Mouse (Mus musculus): ENCODE measurements around the gene Gm49388. TPM values are rescaled to one million over a fixed set of nuclear protein-coding genes. Genes with fewer than 3 reads are reported as not detected.

The Gm49388 gene
- polyA plus RNA-seq, 1 experiment = not detected

DNA sequence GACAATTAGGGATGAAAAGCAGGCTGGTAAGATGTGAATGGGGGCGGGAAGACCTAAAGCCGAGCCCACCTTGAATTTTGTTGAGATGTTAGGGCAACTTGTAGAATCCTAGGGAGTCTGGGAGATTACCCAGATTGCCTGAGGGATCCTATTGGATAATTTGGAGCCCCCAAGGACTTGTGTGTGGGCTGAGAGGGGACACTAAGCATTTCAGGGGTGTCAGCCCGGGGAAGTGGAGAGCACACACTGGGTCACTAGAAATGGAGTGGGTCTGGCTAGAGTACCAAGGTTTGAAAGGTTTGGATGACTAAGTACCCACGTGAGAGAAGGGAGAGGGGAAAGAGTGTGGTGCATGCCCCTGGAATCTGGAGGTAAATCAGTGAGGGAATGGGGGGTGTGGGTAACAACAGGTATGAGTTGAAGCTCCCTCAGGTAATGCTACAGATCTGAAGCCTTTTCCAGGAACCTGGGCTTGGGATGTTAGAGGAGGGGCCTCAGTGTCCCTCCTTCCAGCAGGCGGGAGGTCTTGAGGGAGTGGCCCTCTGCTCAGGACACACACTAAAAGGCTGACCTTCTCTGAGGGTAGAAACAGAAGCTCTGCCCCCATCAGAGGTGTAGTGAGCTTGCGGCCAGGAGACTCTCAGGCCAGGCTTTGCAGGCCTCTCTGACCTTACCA is 37.7 kb upstream of the Gm49388 start:
- Histone ChIP-seq H3K9me3 (replicated peaks; ENCODE audit: control insufficient read depth, insufficient read depth, low read length, poor library complexity, severe bottlenecking) (no peaks in the 10 kb centered on the region), H3K36me3 (ENCODE audit: control insufficient read depth, insufficient read depth, low read length, poor library complexity, severe bottlenecking) (peaks cover 21% of the 10 kb centered on the region; the same call in 1 of the 2 replicates), H3K9ac (ENCODE audit: low read depth, poor library complexity, severe bottlenecking) (peak overlapping the region; percentile 97), H3K4me3 (ENCODE audit: low read depth, low read length) (peak overlapping the region; percentile 91), H3K27ac (ENCODE audit: insufficient read depth, low read length) (peak overlapping the region; percentile 81), H3K4me1 (ENCODE audit: control insufficient read depth, insufficient read depth, low read length) (peaks cover 3% of the 10 kb centered on the region), H3K27me3 (ENCODE audit: control insufficient read depth, insufficient read depth, low read length, poor library complexity, severe bottlenecking) (no peaks in the 10 kb centered on the region)
- TF ChIP-seq EP300 (IDR thresholded peaks at IDR 0.05; ENCODE audit: insufficient read depth, low read depth, low read length) (no peak), CTCF (IDR thresholded peaks at IDR 0.05; ENCODE audit: low read depth, low read length) (no peak), POLR2A (IDR thresholded peaks at IDR 0.05; ENCODE audit: insufficient read depth, low read length) (no peak)

DNA sequence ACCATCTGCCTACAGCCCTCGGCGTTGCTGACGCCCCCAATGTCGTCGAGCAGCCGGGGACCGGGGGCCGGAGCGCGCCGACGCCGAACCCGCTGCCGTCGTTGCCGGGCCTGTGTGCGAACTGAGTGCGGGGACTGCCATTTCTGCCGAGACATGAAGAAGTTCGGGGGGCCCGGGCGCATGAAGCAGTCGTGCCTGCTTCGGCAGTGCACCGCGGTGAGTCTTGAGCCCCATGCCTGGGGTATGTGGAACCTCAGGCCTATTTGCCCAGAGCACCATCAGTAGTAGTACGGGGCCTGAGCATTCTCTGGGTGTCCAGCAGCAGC is 37.2 kb upstream of the Gm49388 start:
- Histone ChIP-seq H3K9ac (ENCODE audit: low read depth, poor library complexity, severe bottlenecking) (peak overlapping the region; percentile 97), H3K36me3 (ENCODE audit: control insufficient read depth, insufficient read depth, low read length, poor library complexity, severe bottlenecking) (peaks cover 21% of the 10 kb centered on the region; the same call in 1 of the 2 replicates), H3K27ac (ENCODE audit: insufficient read depth, low read length) (no peak overlapping the region), H3K9me3 (replicated peaks; ENCODE audit: control insufficient read depth, insufficient read depth, low read length, poor library complexity, severe bottlenecking) (no peaks in the 10 kb centered on the region), H3K4me3 (ENCODE audit: low read depth, low read length) (peak overlapping the region; percentile 91), H3K27me3 (ENCODE audit: control insufficient read depth, insufficient read depth, low read length, poor library complexity, severe bottlenecking) (no peaks in the 10 kb centered on the region), H3K4me1 (ENCODE audit: control insufficient read depth, insufficient read depth, low read length) (peaks cover 5% of the 10 kb centered on the region)
- TF ChIP-seq POLR2A (IDR thresholded peaks at IDR 0.05; ENCODE audit: insufficient read depth, low read length) (no peak), CTCF (IDR thresholded peaks at IDR 0.05; ENCODE audit: low read depth, low read length) (no peak), EP300 (IDR thresholded peaks at IDR 0.05; ENCODE audit: insufficient read depth, low read depth, low read length) (no peak)

DNA sequence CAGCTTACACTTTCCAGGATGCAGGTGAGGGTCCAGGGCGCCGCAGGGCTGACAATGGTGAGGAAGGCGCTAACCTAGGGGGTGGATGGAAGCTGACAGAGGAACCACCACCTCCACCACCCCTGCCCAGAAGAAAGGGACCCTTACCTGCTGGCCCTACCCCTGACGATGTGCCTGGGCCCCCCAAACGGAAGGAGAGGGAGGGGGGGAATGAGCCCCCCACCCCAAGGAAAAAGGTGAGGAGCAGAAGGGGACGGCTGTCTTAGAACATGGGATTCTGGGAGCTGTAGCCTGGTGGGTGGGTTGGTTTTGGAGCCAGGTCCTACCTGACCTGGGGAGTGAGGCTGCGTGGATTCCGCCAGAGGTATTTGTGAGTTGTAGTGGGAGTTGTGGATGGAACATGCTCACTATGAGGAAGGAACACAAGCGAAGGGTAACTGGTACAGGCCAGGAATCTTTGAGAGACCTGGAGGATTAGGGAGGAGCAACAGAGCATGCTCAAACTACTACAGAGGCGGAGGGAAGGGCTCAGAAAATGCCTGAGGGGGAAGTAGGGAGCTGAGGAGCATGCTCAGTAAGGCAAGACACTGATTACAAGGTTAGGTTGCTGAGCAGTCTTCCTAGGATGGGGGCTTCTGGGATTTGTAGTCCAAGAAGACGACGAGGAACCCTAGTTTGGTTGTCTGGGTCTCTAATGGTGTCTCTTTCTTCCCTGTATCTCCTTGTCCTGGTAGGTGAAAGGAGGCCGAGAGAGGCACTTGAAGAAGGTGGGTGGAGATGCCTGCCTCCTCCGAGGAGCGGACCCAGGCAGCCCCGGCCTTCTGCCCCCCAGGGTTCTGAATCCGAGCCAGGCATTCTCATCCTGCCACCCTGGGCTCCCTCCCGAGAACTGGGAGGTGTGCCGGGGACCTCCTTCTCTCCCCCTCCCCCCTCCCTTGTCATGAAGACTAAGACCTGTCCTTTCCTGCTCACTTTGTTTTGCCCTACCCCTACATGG is 35.0 kb upstream of the Gm49388 start:
- H3K27me3 ChIP-seq (ENCODE audit: control insufficient read depth, insufficient read depth, low read length, poor library complexity, severe bottlenecking) = no peaks in the 10 kb centered on the region
- TF ChIP-seq EP300 (IDR thresholded peaks at IDR 0.05; ENCODE audit: insufficient read depth, low read depth, low read length) (no peak), POLR2A (IDR thresholded peaks at IDR 0.05; ENCODE audit: insufficient read depth, low read length) (no peak), CTCF (IDR thresholded peaks at IDR 0.05; ENCODE audit: low read depth, low read length) (no peak)
- H3K4me3 ChIP-seq (ENCODE audit: low read depth, low read length) = peak overlapping the region; percentile 27
- peaks cover 29% of the 10 kb centered on the region for H3K36me3 ChIP-seq (ENCODE audit: control insufficient read depth, insufficient read depth, low read length, poor library complexity, severe bottlenecking)
- peaks cover 5% of the 10 kb centered on the region for H3K4me1 ChIP-seq (ENCODE audit: control insufficient read depth, insufficient read depth, low read length)
- 0 out of 2 replicates have a peak overlapping the region, but pooled peaks have one; percentile 13 for H3K27ac ChIP-seq (ENCODE audit: insufficient read depth, low read length)
- H3K9me3 ChIP-seq (replicated peaks; ENCODE audit: control insufficient read depth, insufficient read depth, low read length, poor library complexity, severe bottlenecking) = no peaks in the 10 kb centered on the region
- no peak overlapping the region for H3K9ac ChIP-seq (ENCODE audit: low read depth, poor library complexity, severe bottlenecking)

DNA sequence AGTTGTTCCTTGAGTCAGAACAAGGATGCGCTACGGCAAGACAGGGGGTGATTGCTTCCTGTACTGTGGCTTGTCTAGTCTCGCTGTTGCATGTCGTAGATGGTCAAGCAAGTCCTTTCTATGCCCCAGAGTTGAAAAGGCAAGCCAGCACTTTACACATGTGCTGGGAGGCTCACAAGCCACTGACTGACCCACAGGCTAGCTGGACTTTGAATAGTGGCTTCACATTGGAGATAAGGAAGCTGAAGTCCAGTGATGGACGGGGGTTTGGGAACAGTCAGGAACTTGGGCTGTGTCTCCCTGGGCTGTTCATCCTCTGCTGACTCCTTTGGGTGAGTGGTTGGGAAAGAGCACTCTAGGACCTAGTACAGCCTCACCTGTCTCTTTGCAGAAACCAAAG is 33.8 kb upstream of the Gm49388 start:
- no peaks in the 10 kb centered on the region for H3K9me3 ChIP-seq (replicated peaks; ENCODE audit: control insufficient read depth, insufficient read depth, low read length, poor library complexity, severe bottlenecking)
- no peak overlapping the region for H3K27ac ChIP-seq (ENCODE audit: insufficient read depth, low read length)
- H3K36me3 ChIP-seq (ENCODE audit: control insufficient read depth, insufficient read depth, low read length, poor library complexity, severe bottlenecking) = peaks cover 30% of the 10 kb centered on the region
- peak overlapping the region; percentile 51; the same call in 1 of the 2 replicates for H3K9ac ChIP-seq (ENCODE audit: low read depth, poor library complexity, severe bottlenecking)
- no peak overlapping the region for H3K4me3 ChIP-seq (ENCODE audit: low read depth, low read length)
- peaks cover 5% of the 10 kb centered on the region for H3K4me1 ChIP-seq (ENCODE audit: control insufficient read depth, insufficient read depth, low read length)
- no peaks in the 10 kb centered on the region for H3K27me3 ChIP-seq (ENCODE audit: control insufficient read depth, insufficient read depth, low read length, poor library complexity, severe bottlenecking)
- TF ChIP-seq CTCF (IDR thresholded peaks at IDR 0.05; ENCODE audit: low read depth, low read length) (no peak), POLR2A (IDR thresholded peaks at IDR 0.05; ENCODE audit: insufficient read depth, low read length) (no peak), EP300 (IDR thresholded peaks at IDR 0.05; ENCODE audit: insufficient read depth, low read depth, low read length) (no peak)

DNA sequence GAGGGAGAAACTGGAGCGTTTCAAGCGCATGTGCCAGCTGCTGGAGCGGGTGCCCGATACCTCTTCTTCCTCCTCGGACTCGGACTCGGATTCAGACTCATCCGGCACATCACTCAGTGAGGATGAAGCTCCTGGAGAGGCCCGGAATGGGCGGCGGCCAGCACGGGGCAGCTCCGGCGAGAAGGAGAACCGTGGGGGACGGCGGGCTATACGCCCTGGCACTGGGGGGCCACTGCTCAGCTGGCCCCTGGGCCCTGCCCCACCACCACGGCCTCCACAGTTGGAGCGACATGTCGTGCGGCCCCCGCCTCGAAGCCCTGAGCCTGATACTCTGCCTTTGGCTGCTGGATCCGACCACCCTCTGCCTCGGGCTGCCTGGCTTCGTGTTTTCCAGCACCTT is 33.3 kb upstream of the Gm49388 start:
- no peak overlapping the region for H3K27ac ChIP-seq (ENCODE audit: insufficient read depth, low read length)
- peaks cover 5% of the 10 kb centered on the region for H3K4me1 ChIP-seq (ENCODE audit: control insufficient read depth, insufficient read depth, low read length)
- no peaks in the 10 kb centered on the region for H3K27me3 ChIP-seq (ENCODE audit: control insufficient read depth, insufficient read depth, low read length, poor library complexity, severe bottlenecking)
- peaks cover 30% of the 10 kb centered on the region for H3K36me3 ChIP-seq (ENCODE audit: control insufficient read depth, insufficient read depth, low read length, poor library complexity, severe bottlenecking)
- peak overlapping the region; percentile 30 for H3K4me3 ChIP-seq (ENCODE audit: low read depth, low read length)
- H3K9me3 ChIP-seq (replicated peaks; ENCODE audit: control insufficient read depth, insufficient read depth, low read length, poor library complexity, severe bottlenecking) = no peaks in the 10 kb centered on the region
- no peak for TF ChIP-seq CTCF (IDR thresholded peaks at IDR 0.05; ENCODE audit: low read depth, low read length)
- no peak for TF ChIP-seq EP300 (IDR thresholded peaks at IDR 0.05; ENCODE audit: insufficient read depth, low read depth, low read length)
- TF ChIP-seq POLR2A (IDR thresholded peaks at IDR 0.05; ENCODE audit: insufficient read depth, low read length) = no peak
- H3K9ac ChIP-seq (ENCODE audit: low read depth, poor library complexity, severe bottlenecking) = peak overlapping the region; percentile 51
